Mouse (Mus musculus) thymus, postnatal 0 days (tissue): ENCODE data around the gene Pkp1. TPM values are rescaled to one million over a fixed set of nuclear protein-coding genes. Genes with fewer than 3 reads are reported as not detected.

Experiments
- DNase-seq: peaks from one replicate; pipeline ENCODE4 v3.0.0-alpha.2; 2015; ENCODE audit warnings: low spot score
- polyA plus RNA-seq: library from polyadenylated mRNA; unstranded; fragments of >200 nt; fragmentation: Nextera tagmentation; extraction: Ambion mirVana; gene quantifications from 2 replicates; pipeline ENCODE4 v1.2.1, GENCODE M21; 2015

Pkp1 gene
- polyA plus RNA-seq, 1 experiment from 2014 or later: 6.5 TPM

- DNase-seq: no peak
Measured at GRCm38 (mm10) chr1:135858533-135858932, 60.5 kb downstream of the Pkp1 start.

DNA sequence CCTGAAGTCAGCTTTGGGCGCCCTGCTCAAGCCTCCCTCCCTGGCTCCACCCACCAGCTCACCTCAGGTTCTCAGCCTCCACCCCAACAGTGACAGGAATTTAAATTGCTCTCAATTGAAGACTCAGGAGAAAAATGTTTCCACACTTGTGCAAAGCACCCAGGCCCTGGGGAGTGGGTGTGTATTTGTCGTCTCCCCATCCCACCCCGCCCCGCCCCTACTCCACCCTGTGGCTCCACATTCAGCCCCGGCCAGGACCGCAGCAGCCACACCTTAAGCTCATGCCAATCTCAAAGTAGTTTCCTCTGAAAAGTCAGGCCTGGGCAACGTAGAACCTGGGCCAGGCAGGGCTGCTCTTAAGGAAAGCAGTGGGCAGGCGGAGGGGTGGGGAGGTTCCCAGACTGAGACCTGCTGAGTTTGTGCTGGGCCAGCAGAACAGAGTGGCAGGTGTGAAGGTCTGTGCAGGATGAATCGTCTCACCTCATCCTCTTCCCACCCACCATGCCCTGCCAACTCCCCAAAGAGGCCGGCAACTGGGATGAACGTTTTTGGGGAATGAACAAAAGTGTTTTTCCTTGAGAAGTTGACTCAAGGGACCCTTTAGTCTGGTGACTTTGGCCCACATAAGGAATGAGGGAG is 61.8 kb downstream of the Pkp1 start:
- no peak for DNase-seq

DNA sequence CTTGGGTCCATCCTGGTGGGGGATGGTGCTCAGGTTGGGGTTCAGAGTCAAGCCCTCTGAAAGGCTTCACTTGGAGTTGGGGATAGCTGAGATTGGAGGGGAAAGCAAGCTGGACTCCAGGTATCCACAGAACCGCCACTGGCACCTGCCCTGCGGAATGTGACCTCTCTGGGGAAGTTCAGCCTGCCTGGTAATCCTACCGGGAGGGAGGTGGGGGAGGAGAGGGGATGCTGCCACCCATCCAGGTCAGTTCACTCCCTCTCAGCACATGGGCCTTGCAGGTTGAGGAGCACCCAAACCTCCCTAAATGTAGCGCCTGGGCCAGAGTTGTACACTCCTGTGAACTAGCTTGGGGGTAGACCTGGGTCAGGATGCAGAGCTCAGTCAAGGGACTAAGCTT is 62.9 kb downstream of the Pkp1 start:
- no peak for DNase-seq

GRCm38 (mm10) chr1:135855344-135855687 is 63.7 kb downstream of the Pkp1 start:
- no peak for DNase-seq

DNA sequence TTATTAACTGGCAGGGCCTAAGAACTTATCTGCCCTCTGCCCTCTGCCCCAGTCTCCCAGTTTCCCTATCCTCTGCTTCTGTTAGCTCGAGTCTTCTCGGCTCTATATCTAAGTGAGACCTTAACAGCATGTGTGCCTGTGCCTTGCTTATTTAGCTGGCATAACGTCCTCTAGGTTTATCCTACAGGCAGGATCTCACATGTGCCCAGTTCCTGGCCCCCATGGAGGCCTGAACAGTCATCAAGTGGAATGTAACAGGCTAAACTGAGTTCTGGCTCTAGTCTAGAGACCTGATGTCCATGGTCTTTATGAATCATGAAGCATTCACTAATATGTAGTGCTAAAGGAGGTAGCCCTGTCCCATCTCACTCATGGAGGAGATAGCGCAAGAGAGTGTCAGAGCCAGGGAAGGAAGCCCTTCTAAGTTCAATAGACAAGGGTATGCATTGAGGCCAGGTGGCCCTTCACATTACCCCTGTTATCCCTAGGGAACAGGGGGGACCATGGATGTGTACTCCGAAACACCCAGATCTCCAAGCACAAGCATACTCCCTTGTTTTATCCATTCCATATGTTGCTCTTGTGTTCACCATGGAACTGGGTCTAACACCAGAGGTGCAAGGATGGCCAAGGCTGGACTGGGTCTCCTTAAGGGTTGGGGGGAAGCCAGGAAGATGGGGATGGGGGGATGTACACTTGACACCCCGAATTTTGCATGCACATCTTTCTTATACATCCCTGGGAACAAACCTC is 64.2 kb downstream of the Pkp1 start:
- no peak for DNase-seq

- no peak for DNase-seq
Measured at GRCm38 (mm10) chr1:135853200-135853599, 65.8 kb downstream of the Pkp1 start.

DNA sequence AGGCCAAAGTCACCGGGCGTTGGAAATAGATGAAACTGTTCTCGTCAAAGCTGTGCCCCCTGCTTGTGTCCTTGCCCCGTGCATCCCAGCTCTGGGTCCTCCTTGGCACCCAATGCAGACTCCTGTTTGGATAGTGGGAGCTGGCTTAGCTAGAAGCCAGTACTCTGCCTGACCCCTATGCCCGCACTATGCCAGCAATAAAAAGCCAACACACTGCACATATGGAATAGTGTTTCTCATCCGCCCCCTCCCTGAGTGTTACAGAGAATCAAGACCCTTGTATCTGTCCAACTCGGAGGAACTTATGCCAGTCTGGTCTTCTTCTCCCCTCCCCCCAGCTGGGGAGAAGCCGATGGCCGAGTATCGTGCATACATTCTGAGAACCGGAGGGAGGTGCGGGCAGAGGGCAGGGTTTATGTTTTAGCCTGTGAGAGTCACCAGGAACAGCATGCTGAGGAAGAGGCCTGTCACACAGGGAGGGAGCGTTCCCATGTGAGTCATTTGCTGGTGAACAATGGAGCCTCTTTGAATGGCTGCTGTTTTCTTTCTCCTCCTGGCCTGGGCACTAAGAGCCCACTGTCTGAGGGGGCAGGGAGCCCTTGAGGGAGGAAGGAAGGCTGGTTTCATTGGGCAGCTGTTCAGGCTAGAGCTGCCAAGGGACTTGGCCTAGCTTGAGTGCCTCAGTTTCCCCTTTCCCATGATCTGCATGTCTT is 66.8 kb downstream of the Pkp1 start:
- no peak for DNase-seq

- peak; percentile 21 for DNase-seq
Measured at GRCm38 (mm10) chr1:135850722-135851512, 68.1 kb downstream of the Pkp1 start.

GRCm38 (mm10) chr1:135847611-135848351 is 71.2 kb downstream of the Pkp1 start:
- DNase-seq: no peak

GRCm38 (mm10) chr1:135847139-135847562 is 71.9 kb downstream of the Pkp1 start:
- peak; percentile 72 for DNase-seq

DNA sequence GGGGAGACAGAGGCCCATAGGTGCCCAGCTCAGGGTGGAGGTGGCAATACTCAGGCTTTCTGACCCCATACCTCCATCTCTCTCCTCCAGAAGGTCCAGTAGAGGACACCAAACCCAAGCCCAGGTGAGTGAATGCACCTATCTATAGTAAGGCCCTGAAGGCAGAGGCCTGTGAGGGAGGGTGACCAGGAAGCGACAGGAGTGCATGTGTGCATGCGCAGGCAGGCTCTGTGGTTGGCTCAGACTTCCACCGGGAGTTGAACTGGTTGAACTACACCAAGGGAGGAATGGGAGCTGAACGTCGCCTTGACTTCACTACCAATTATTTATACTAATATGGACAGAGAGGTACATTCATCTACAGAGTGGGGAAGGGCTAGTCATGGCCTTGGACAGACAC is 72.4 kb downstream of the Pkp1 start:
- no peak for DNase-seq

DNA sequence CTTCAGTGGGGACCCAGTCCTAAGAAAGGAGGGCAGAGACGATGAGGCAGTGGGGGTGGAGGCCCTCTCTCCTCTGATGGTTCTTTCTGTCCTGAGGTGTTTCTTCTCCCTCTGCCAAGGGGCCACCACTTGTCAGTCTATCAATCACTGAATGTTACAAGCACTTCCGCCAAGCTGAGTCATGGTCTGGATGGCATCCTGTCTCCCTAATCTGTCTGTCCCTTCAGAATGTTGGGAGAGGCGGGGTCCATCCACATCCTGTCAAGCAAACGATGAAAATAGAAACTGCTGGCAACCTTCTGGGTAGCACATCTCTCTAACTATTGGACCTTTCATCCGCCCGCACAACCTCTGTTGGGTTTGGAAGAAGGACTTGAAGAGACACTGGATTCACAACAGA is 74.5 kb downstream of the Pkp1 start:
- no peak for DNase-seq

- DNase-seq: no peak
Measured at GRCm38 (mm10) chr1:135843519-135844262, 75.3 kb downstream of the Pkp1 start.

GRCm38 (mm10) chr1:135840675-135841395 is 78.2 kb downstream of the Pkp1 start:
- DNase-seq: no peak

- DNase-seq: no peak
Measured at GRCm38 (mm10) chr1:135839065-135839464, 79.9 kb downstream of the Pkp1 start.

GRCm38 (mm10) chr1:135838626-135839025 is 80.4 kb downstream of the Pkp1 start:
- DNase-seq: no peak

DNA sequence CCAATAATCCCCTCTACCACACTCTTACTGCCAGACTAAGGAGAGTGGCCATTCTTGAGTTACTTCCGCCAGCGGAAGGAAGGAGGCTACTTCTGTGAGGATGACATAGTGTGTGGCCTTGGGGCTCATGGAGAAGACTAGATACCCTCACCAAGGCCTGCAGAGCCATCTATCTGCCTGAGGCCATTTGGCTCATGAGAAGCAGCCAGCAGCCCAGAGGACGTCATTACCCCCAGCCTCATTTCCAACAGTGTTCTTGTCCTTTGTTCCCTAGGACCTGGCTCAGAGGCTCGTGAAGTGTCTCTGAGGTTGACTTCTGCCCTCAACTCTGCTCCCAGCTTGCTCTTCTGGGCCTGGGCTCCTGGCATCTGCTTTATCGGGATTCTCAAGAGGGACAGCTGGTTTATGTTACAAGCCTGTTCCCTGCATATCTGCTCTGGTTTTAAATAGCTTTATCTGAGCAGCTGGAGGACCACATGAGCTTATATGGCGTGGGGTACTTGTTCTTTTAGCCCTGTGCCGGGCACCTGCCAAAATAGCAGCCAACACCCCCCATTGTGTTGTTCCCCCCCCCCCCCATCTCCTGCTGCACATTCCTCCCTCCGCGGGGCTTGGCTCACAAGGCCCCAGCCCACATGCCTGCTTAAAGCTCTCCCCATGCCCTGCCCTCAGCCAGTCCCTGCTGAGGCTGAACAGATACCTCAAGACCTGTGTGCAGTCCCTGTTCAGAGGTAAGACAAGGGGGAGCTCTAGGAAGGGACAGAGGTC is 83.1 kb downstream of the Pkp1 start, which contains the start of gene Tnnt2:
Gene Tnnt2 (plus strand): TSS at position 639 of the 768 bp plus-strand sequence.
- DNase-seq: no peak

DNA sequence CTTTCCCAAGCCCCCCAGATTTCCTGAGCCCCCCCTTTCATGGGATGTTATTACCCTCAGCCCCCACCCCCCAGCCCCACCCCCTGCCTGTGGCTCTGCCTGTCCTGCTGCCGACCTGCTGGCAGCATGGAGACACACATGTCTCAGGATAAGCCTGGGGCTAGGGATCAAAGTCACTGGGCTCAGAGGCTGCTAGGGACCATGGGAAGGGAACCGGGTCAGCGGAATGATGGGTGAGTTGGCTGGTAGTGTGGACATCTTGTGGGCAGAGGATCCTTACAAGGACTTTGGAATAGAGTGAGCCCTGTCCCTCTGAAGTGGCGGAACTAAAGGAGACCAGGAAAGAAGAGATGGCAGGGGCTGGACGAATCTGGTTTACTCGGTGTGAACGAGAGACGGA is 84.0 kb downstream of the Pkp1 start:
- DNase-seq: no peak
